In genomic region chr2:72980337-72981074, GRCm38 (mm10) we compare ENCODE assay signal across 8 mouse cellular contexts. TPM values are rescaled to one million over a fixed set of nuclear protein-coding genes. Genes with fewer than 3 reads are reported as not detected.
DNase-seq lines count a peak whose midpoint lies in the region; ATAC-seq lines count a peak whose summit lies in the region.

Gene Sp3 (minus strand): TSS chr2:72980446.

- peak within 1 kb of the TSS; percentile 100 for H3K27ac ChIP-seq in hindbrain, embryonic 14.5 days

- H3K9me3 ChIP-seq in hindbrain, embryonic 14.5 days (ENCODE audit: control insufficient read depth, low read length), result no peaks in the 10 kb centered on the region

- no peaks in the 10 kb centered on the region for H3K27me3 ChIP-seq in hindbrain, embryonic 14.5 days (ENCODE audit: control insufficient read depth, insufficient read depth, low read length)

- ATAC-seq in hindbrain, embryonic 14.5 days (ENCODE audit: low FRiP score), result peak; percentile 91

- peak; percentile 98 for DNase-seq in R1 (ENCODE audit: low read depth, low spot score)
- peak; percentile 98 for DNase-seq in cerebellum, postnatal 25 days
- DNase-seq in frontal cortex, postnatal 25 days (ENCODE audit: low spot score in 2 of 2), result peak; percentile 91 to 93
- peak; percentile 96 for DNase-seq in hindbrain, embryonic 14.5 days (ENCODE audit: low spot score)
- DNase-seq in layer of hippocampus, postnatal 36 days, result peak; percentile 96 to 97
- DNase-seq in lung, postnatal 36 days, result peak; percentile 98
- peak; percentile 99 for DNase-seq in retina, postnatal 1 day
- DNase-seq in urinary bladder, adult 18-20 months (ENCODE audit: low spot score in 2 of 2), result peak; percentile 97

- H3K4me3 ChIP-seq in hindbrain, embryonic 14.5 days (replicated peaks; ENCODE audit: low read length), result peak within 1 kb of the TSS; percentile 74

- peak within 1 kb of the TSS; percentile 98 for H3K9ac ChIP-seq in hindbrain, embryonic 14.5 days

- H3K4me1 ChIP-seq in hindbrain, embryonic 14.5 days (replicated peaks; ENCODE audit: control insufficient read depth, insufficient read depth, low read length), result peaks cover 22% of the 10 kb centered on the region

- peak within 1 kb of the TSS; percentile 59 for H3K4me2 ChIP-seq in hindbrain, embryonic 14.5 days (replicated peaks)

- under 1% methylated on average over 62 of the region's 64 CpGs for WGBS in hindbrain, embryonic 14.5 days

- peaks cover 8% of the 10 kb centered on the region; the same call in 1 of the 2 replicates for H3K36me3 ChIP-seq in hindbrain, embryonic 14.5 days (replicated peaks; ENCODE audit: control insufficient read depth, insufficient read depth)

RNA-seq across cellular contexts. Expression of gene Sp3, which starts in this region (rescaled TPM):
- 47.2 and 47.4 TPM in 2 replicates for polyA plus RNA-seq in hindbrain, embryonic 14.5 days (2014; fragmentation: Nextera tagmentation; extraction: Ambion mirVana)
- 10 to 100 TPM; 63.5 to 73.7 TPM for total RNA-seq in layer of hippocampus, postnatal 36 days (2021)

Comparison
In these comparisons a context has a peak if more than half of its experiments do, and no peak if none do; other contexts are left out.
1. Peak in every context shown above with its lines: DNase-seq, ATAC-seq, H3K4me3 ChIP-seq and H3K27ac ChIP-seq.